Mouse (Mus musculus): ENCODE measurements around the gene Btf3. TPM values are rescaled to one million over a fixed set of nuclear protein-coding genes. Genes with fewer than 3 reads are reported as not detected.

The Btf3 gene
- polyA plus RNA-seq, 1 experiment: 80.5 TPM

DNA sequence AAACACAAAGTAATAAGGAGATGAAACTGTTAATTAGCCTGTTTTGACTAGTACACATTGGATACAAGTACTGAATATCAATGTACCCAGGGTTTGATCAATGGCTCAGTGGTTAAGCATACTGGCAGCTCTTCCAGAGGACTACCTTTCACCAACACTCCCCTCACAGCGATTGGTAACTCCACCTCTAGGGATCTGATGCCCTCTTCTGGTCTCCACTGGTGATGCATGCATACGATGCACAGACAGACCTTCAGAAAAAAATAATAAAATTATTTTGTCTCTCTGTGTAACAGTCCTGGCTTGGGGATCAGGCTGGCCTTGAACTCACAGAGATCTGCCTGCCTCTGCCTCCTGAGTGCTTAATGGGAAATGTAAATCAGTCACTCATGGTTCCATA lies 15.3 kb upstream of the Btf3 start:
- peak; percentile 25; the same call in 1 of the 2 replicates for TF ChIP-seq CTCF (IDR thresholded peaks at IDR 0.05; ENCODE audit: extremely low read depth, insufficient read length, insufficient replicate concordance, low read depth, low read length)
- no peak for TF ChIP-seq POLR2A (IDR thresholded peaks at IDR 0.05; ENCODE audit: low read depth, low read length)
- no peak overlapping the region for H3K27ac ChIP-seq (ENCODE audit: insufficient read depth, low read depth, low read length)
- no peaks in the 10 kb centered on the region for H3K4me1 ChIP-seq (ENCODE audit: control insufficient read depth, insufficient read depth, insufficient read length, low read length)
- WGBS: 17% methylated on average over 2 of the region's 2 CpGs
- H3K36me3 ChIP-seq (ENCODE audit: control insufficient read depth, insufficient read depth, low read length): no peaks in the 10 kb centered on the region
- no peak overlapping the region for H3K4me3 ChIP-seq (ENCODE audit: low read depth, low read length)
- peaks cover 2% of the 10 kb centered on the region; the same call in 1 of the 2 replicates for H3K27me3 ChIP-seq (ENCODE audit: control insufficient read depth, insufficient read depth, low read length)

DNA sequence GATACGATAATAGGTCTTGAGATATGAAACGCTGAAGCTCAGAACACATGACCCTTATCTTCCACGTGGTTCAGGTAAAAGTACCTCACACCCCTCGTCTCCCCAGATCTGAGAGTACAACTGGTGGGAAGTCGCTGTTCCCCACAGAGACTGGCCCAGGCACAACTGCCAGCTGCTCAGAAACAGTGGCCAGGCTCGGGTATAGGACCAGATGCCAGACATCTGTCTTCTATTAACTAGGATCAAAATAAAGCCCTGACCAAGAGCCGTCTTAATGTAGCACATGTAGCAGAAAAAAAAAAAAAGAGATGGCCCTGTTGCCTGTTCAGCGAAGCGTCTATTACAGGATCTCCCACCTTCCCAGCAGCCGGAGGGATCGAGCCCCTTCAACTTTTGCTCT lies 8.2 kb upstream of the Btf3 start:
- Histone ChIP-seq H3K27me3 (ENCODE audit: control insufficient read depth, insufficient read depth, low read length) (no peaks in the 10 kb centered on the region), H3K4me3 (ENCODE audit: low read depth, low read length) (no peak overlapping the region), H3K36me3 (ENCODE audit: control insufficient read depth, insufficient read depth, low read length) (no peaks in the 10 kb centered on the region), H3K4me1 (ENCODE audit: control insufficient read depth, insufficient read depth, insufficient read length, low read length) (no peaks in the 10 kb centered on the region), H3K27ac (ENCODE audit: insufficient read depth, low read depth, low read length) (no peak overlapping the region)
- TF ChIP-seq CTCF (IDR thresholded peaks at IDR 0.05; ENCODE audit: extremely low read depth, insufficient read length, insufficient replicate concordance, low read depth, low read length) (no peak), POLR2A (IDR thresholded peaks at IDR 0.05; ENCODE audit: low read depth, low read length) (no peak)
- WGBS: 86% methylated on average over 11 of the region's 11 CpGs

DNA sequence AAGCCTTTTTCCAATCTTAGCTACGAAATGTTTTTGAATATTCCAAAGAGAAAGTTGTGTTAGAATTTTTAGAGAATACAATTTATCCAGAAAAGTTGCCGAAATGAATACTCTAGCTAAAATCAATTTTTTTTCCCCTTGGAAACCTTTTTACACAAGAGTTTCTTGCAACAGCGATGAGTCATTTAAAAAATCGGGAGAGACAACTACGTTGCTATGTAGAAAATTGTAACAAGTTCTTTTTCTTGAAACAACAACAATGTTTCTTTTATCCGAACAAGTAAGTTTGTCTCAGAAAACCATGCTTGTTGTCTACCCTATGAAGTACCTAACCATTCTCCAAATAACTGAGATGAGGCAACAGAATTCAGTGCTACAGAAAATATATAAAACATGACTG lies 1.1 kb upstream of the Btf3 start:
- TF ChIP-seq CTCF (IDR thresholded peaks at IDR 0.05; ENCODE audit: extremely low read depth, insufficient read length, insufficient replicate concordance, low read depth, low read length) (no peak), POLR2A (IDR thresholded peaks at IDR 0.05; ENCODE audit: low read depth, low read length) (no peak)
- no peaks in the 10 kb centered on the region for H3K4me1 ChIP-seq (ENCODE audit: control insufficient read depth, insufficient read depth, insufficient read length, low read length)
- 84% methylated on average over 6 of the region's 6 CpGs for WGBS
- no peak overlapping the region for H3K27ac ChIP-seq (ENCODE audit: insufficient read depth, low read depth, low read length)
- peaks cover 9% of the 10 kb centered on the region for H3K36me3 ChIP-seq (ENCODE audit: control insufficient read depth, insufficient read depth, low read length)
- no peak overlapping the region for H3K4me3 ChIP-seq (ENCODE audit: low read depth, low read length)
- no peaks in the 10 kb centered on the region for H3K27me3 ChIP-seq (ENCODE audit: control insufficient read depth, insufficient read depth, low read length)

- H3K27ac ChIP-seq (ENCODE audit: insufficient read depth, low read depth, low read length): peak overlapping the region; percentile 57
- TF ChIP-seq POLR2A (IDR thresholded peaks at IDR 0.05; ENCODE audit: low read depth, low read length) (no peak), CTCF (IDR thresholded peaks at IDR 0.05; ENCODE audit: extremely low read depth, insufficient read length, insufficient replicate concordance, low read depth, low read length) (no peak)
- under 1% methylated on average over 16 of the region's 16 CpGs for WGBS
Observed at GRCm38 (mm10) chr13:98317246-98317677, 456 bp upstream of the Btf3 start.

GRCm38 (mm10) chr13:98316140-98316479 lies 696 bp downstream of the Btf3 start:
- Histone ChIP-seq H3K4me1 (ENCODE audit: control insufficient read depth, insufficient read depth, insufficient read length, low read length) (peaks cover 3% of the 10 kb centered on the region; the same call in 1 of the 2 replicates), H3K36me3 (ENCODE audit: control insufficient read depth, insufficient read depth, low read length) (peaks cover 24% of the 10 kb centered on the region), H3K27ac (ENCODE audit: insufficient read depth, low read depth, low read length) (no peak overlapping the region), H3K4me3 (ENCODE audit: low read depth, low read length) (peak overlapping the region; percentile 74), H3K27me3 (ENCODE audit: control insufficient read depth, insufficient read depth, low read length) (no peaks in the 10 kb centered on the region)
- WGBS: 1% methylated on average over 16 of the region's 17 CpGs
- TF ChIP-seq CTCF (IDR thresholded peaks at IDR 0.05; ENCODE audit: extremely low read depth, insufficient read length, insufficient replicate concordance, low read depth, low read length) (no peak), POLR2A (IDR thresholded peaks at IDR 0.05; ENCODE audit: low read depth, low read length) (no peak)

More at GRCm38 (mm10) chr13:98317246-98317677, 456 bp upstream of the Btf3 start:
- Histone ChIP-seq H3K27me3 (ENCODE audit: control insufficient read depth, insufficient read depth, low read length) (no peaks in the 10 kb centered on the region), H3K4me3 (ENCODE audit: low read depth, low read length) (peak overlapping the region; percentile 74), H3K36me3 (ENCODE audit: control insufficient read depth, insufficient read depth, low read length) (peaks cover 14% of the 10 kb centered on the region), H3K4me1 (ENCODE audit: control insufficient read depth, insufficient read depth, insufficient read length, low read length) (no peaks in the 10 kb centered on the region)

GRCm38 (mm10) chr13:98315124-98315523 lies 1.7 kb downstream of the Btf3 start:
- H3K4me1 ChIP-seq (ENCODE audit: control insufficient read depth, insufficient read depth, insufficient read length, low read length): peaks cover 3% of the 10 kb centered on the region; the same call in 1 of the 2 replicates
- H3K4me3 ChIP-seq (ENCODE audit: low read depth, low read length): no peak overlapping the region
- no peaks in the 10 kb centered on the region for H3K27me3 ChIP-seq (ENCODE audit: control insufficient read depth, insufficient read depth, low read length)
- peaks cover 34% of the 10 kb centered on the region for H3K36me3 ChIP-seq (ENCODE audit: control insufficient read depth, insufficient read depth, low read length)
- 25% methylated on average over 4 of the region's 4 CpGs for WGBS
- no peak overlapping the region for H3K27ac ChIP-seq (ENCODE audit: insufficient read depth, low read depth, low read length)
- TF ChIP-seq POLR2A (IDR thresholded peaks at IDR 0.05; ENCODE audit: low read depth, low read length) (no peak), CTCF (IDR thresholded peaks at IDR 0.05; ENCODE audit: extremely low read depth, insufficient read length, insufficient replicate concordance, low read depth, low read length) (no peak)

DNA sequence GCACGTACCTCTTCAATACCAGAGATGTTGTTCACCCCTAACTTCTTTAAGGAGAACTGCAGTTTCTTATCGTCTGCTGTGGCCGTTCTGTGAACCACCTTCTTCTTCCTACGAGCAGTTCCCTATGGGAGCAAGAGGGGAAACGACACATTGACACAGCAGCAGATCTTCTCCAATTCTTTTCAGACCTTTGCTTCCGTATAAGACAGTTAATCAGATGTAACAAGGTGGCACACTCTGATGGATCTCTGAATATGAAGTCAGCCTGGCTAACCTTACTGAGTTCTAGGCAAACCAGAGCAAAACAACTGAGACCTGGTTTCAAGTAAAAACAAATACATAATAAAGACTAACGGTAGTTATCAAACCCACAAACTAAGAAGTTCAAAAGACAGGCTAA lies 3.2 kb downstream of the Btf3 start:
- no peak for TF ChIP-seq POLR2A (IDR thresholded peaks at IDR 0.05; ENCODE audit: low read depth, low read length)
- TF ChIP-seq CTCF (IDR thresholded peaks at IDR 0.05; ENCODE audit: extremely low read depth, insufficient read length, insufficient replicate concordance, low read depth, low read length): no peak
- Histone ChIP-seq H3K4me3 (ENCODE audit: low read depth, low read length) (no peak overlapping the region), H3K36me3 (ENCODE audit: control insufficient read depth, insufficient read depth, low read length) (peaks cover 44% of the 10 kb centered on the region), H3K27ac (ENCODE audit: insufficient read depth, low read depth, low read length) (no peak overlapping the region), H3K27me3 (ENCODE audit: control insufficient read depth, insufficient read depth, low read length) (no peaks in the 10 kb centered on the region), H3K4me1 (ENCODE audit: control insufficient read depth, insufficient read depth, insufficient read length, low read length) (peaks cover 3% of the 10 kb centered on the region; the same call in 1 of the 2 replicates)
- WGBS: 57% methylated on average over 7 of the region's 7 CpGs

Data from small intestine, adult 2 months (tissue).